Mouse (Mus musculus) heart, embryonic 12.5 days (tissue): ENCODE measurements at regions not wholly inside any gene's neighbourhood (a gene's known extent, or its start where the extent isn't known, plus 50 kb on each side); places are given as distances from the start of the nearest gene placed in this dataset.
"Not testable (repeated sequence)": the region's sequence is repeated elsewhere in the genome, so short reads cannot be mapped to it uniquely, and the experiment has no call there.

Experiments
- ATAC-seq: fragments of 200-750 bp; cut with Nextera tagmentation; 2 replicates; pipeline ENCODE4 v1.8.0; 2017; ENCODE audit warnings: moderate TSS enrichment, moderate library complexity; ENCODE audit not compliant: insufficient number of reproducible peaks, low FRiP score
- H3K27ac ChIP-seq: fragments of 300-500 bp; sonication (generic); 2 replicates; pipeline ENCODE4 v1.5.1; 2016; ENCODE audit warnings: mild to moderate bottlenecking, moderate library complexity; ENCODE audit not compliant: poor library complexity, severe bottlenecking
- H3K27me3 ChIP-seq: fragments of 300-500 bp; sonication (generic); replicated peaks from 2 replicates; pipeline ENCODE4 v1.6.1; 2016; ENCODE audit warnings: mild to moderate bottlenecking, moderate library complexity
- H3K36me3 ChIP-seq: fragments of 300-500 bp; sonication (generic); 2 replicates; pipeline ENCODE4 v1.6.1; 2016; ENCODE audit warnings: mild to moderate bottlenecking, moderate library complexity
- H3K4me1 ChIP-seq: fragments of 300-500 bp; sonication (generic); replicated peaks from 2 replicates; pipeline ENCODE4 v1.6.1; 2016; ENCODE audit warnings: mild to moderate bottlenecking
- H3K4me2 ChIP-seq: fragments of 300-500 bp; sonication (generic); 2 replicates; pipeline ENCODE4 v1.6.1; 2016; ENCODE audit warnings: mild to moderate bottlenecking, moderate library complexity
- H3K4me3 ChIP-seq: fragments of 300-500 bp; sonication (generic); 2 replicates; pipeline ENCODE4 v1.5.1; 2016; ENCODE audit warnings: mild to moderate bottlenecking
- H3K9ac ChIP-seq: fragments of 300-500 bp; sonication (generic); 2 replicates; pipeline ENCODE4 v1.6.1; 2016; ENCODE audit warnings: mild to moderate bottlenecking, moderate library complexity
- H3K9me3 ChIP-seq: fragments of 300-500 bp; sonication (generic); replicated peaks from 2 replicates; pipeline ENCODE4 v1.6.1; 2016; ENCODE audit warnings: mild to moderate bottlenecking, moderate library complexity
- WGBS: fragments of 180-500 bp; shearing (Covaris S2); methylation state at CpG from one replicate; pipeline ENCODE4 v1.1.7; 2016; 5-methylcytosine and 5-hydroxymethylcytosine counted together

- H3K27me3 ChIP-seq = no peaks in the 10 kb centered on the region
- ATAC-seq = peak; percentile 99
- peak overlapping the region; percentile 22 for H3K4me3 ChIP-seq
- peak overlapping the region; percentile 48; the same call in 1 of the 2 replicates for H3K9ac ChIP-seq
- no peaks in the 10 kb centered on the region for H3K36me3 ChIP-seq
- H3K9me3 ChIP-seq = no peaks in the 10 kb centered on the region
- 11% methylated on average over 12 of the region's 12 CpGs for WGBS
- no peaks in the 10 kb centered on the region for H3K4me1 ChIP-seq
- H3K27ac ChIP-seq = peak overlapping the region; percentile 90
- H3K4me2 ChIP-seq = peak overlapping the region; percentile 50
Observed at GRCm38 (mm10) chr13:4771120-4772075, 162.4 kb upstream of the Akr1e1 start.

GRCm38 (mm10) chr13:4759965-4760364 is 151.0 kb upstream of the Akr1e1 start:
- H3K9ac ChIP-seq = no peak overlapping the region
- ATAC-seq = no peak
- 52% methylated on average over 3 of the region's 3 CpGs for WGBS
- no peak overlapping the region for H3K27ac ChIP-seq
- H3K4me3 ChIP-seq = no peak overlapping the region
- H3K27me3 ChIP-seq = no peaks in the 10 kb centered on the region
- no peaks in the 10 kb centered on the region for H3K4me1 ChIP-seq
- no peaks in the 10 kb centered on the region for H3K36me3 ChIP-seq
- no peak overlapping the region for H3K4me2 ChIP-seq
- H3K9me3 ChIP-seq = no peaks in the 10 kb centered on the region

GRCm38 (mm10) chr13:4756529-4756928 is 147.6 kb upstream of the Akr1e1 start:
- Histone ChIP-seq H3K4me2 (no peak overlapping the region), H3K36me3 (no peaks in the 10 kb centered on the region), H3K9ac (no peak overlapping the region), H3K27ac (no peak overlapping the region), H3K9me3 (no peaks in the 10 kb centered on the region), H3K27me3 (no peaks in the 10 kb centered on the region), H3K4me3 (no peak overlapping the region), H3K4me1 (no peaks in the 10 kb centered on the region)
- no peak for ATAC-seq

GRCm38 (mm10) chr13:4742930-4743329 is 134.0 kb upstream of the Akr1e1 start:
- Histone ChIP-seq H3K27me3 (no peaks in the 10 kb centered on the region), H3K4me2 (no peak overlapping the region)

GRCm38 (mm10) chr13:4716299-4716698 is 107.3 kb upstream of the Akr1e1 start:
- not testable (repeated sequence) for H3K27me3 ChIP-seq, H3K27ac ChIP-seq, H3K9me3 ChIP-seq, H3K4me2 ChIP-seq, H3K9ac ChIP-seq, H3K36me3 ChIP-seq, H3K4me3 ChIP-seq, ATAC-seq, H3K4me1 ChIP-seq
- 63% methylated on average over 2 of the region's 2 CpGs for WGBS

More at GRCm38 (mm10) chr13:4742930-4743329, 134.0 kb upstream of the Akr1e1 start:
- ATAC-seq = no peak
- H3K36me3 ChIP-seq = no peaks in the 10 kb centered on the region
- no peak overlapping the region for H3K27ac ChIP-seq
- whole genome bisulfite sequencing = 53% methylated on average over 2 of the region's 2 CpGs
- no peak overlapping the region for H3K9ac ChIP-seq
- no peaks in the 10 kb centered on the region for H3K9me3 ChIP-seq
- no peak overlapping the region for H3K4me3 ChIP-seq
- H3K4me1 ChIP-seq = no peaks in the 10 kb centered on the region

- Histone ChIP-seq H3K27ac (no peak overlapping the region), H3K4me1 (no peaks in the 10 kb centered on the region), H3K9ac (no peak overlapping the region), H3K36me3 (no peaks in the 10 kb centered on the region), H3K4me3 (no peak overlapping the region), H3K27me3 (no peaks in the 10 kb centered on the region), H3K9me3 (no peaks in the 10 kb centered on the region), H3K4me2 (no peak overlapping the region)
- ATAC-seq = no peak
- WGBS = 89% methylated on average over 1 of the region's 1 CpGs
Observed at GRCm38 (mm10) chr13:4714724-4715123, 105.8 kb upstream of the Akr1e1 start.

- ATAC-seq = no peak
Observed at GRCm38 (mm10) chr13:4712698-4713097, 103.7 kb upstream of the Akr1e1 start.

GRCm38 (mm10) chr13:4699591-4699990 is 90.6 kb upstream of the Akr1e1 start:
- H3K4me2 ChIP-seq, H3K9me3 ChIP-seq, H3K36me3 ChIP-seq, H3K9ac ChIP-seq, ATAC-seq, H3K27ac ChIP-seq, H3K4me1 ChIP-seq, H3K27me3 ChIP-seq, H3K4me3 ChIP-seq: not testable (repeated sequence)
- 59% methylated on average over 2 of the region's 2 CpGs for WGBS

More at GRCm38 (mm10) chr13:4712698-4713097, 103.7 kb upstream of the Akr1e1 start:
- whole genome bisulfite sequencing = 71% methylated on average over 3 of the region's 3 CpGs
- H3K27me3 ChIP-seq = no peaks in the 10 kb centered on the region
- H3K4me3 ChIP-seq = no peak overlapping the region
- H3K9ac ChIP-seq = no peak overlapping the region
- no peak overlapping the region for H3K27ac ChIP-seq
- H3K9me3 ChIP-seq = no peaks in the 10 kb centered on the region
- H3K36me3 ChIP-seq = no peaks in the 10 kb centered on the region
- no peak overlapping the region for H3K4me2 ChIP-seq
- no peaks in the 10 kb centered on the region for H3K4me1 ChIP-seq

- no peaks in the 10 kb centered on the region for H3K36me3 ChIP-seq
- H3K4me3 ChIP-seq = no peak overlapping the region
- no peaks in the 10 kb centered on the region for H3K27me3 ChIP-seq
- WGBS = 31% methylated on average over 11 of the region's 11 CpGs
- no peak overlapping the region for H3K27ac ChIP-seq
- no peak overlapping the region for H3K9ac ChIP-seq
- ATAC-seq = no peak
- no peaks in the 10 kb centered on the region for H3K9me3 ChIP-seq
- H3K4me2 ChIP-seq = no peak overlapping the region
- no peaks in the 10 kb centered on the region for H3K4me1 ChIP-seq
Observed at GRCm38 (mm10) chr13:4666375-4667140, 57.6 kb upstream of the Akr1e1 start.

GRCm38 (mm10) chr13:4663390-4663789 is 54.4 kb upstream of the Akr1e1 start:
- H3K4me2 ChIP-seq = no peak overlapping the region
- no peaks in the 10 kb centered on the region for H3K27me3 ChIP-seq
- no peak overlapping the region for H3K27ac ChIP-seq
- no peaks in the 10 kb centered on the region for H3K36me3 ChIP-seq
- WGBS = 51% methylated on average over 3 of the region's 3 CpGs
- H3K9me3 ChIP-seq = no peaks in the 10 kb centered on the region
- no peaks in the 10 kb centered on the region for H3K4me1 ChIP-seq
- H3K9ac ChIP-seq = no peak overlapping the region
- no peak overlapping the region for H3K4me3 ChIP-seq
- no peak for ATAC-seq

GRCm38 (mm10) chr13:4662336-4663101 is 53.5 kb upstream of the Akr1e1 start:
- Histone ChIP-seq H3K36me3 (no peaks in the 10 kb centered on the region), H3K9me3 (no peaks in the 10 kb centered on the region), H3K4me2 (0 out of 2 replicates have a peak overlapping the region, but pooled peaks have one; percentile 10), H3K9ac (no peak overlapping the region), H3K4me1 (no peaks in the 10 kb centered on the region), H3K27ac (no peak overlapping the region), H3K4me3 (no peak overlapping the region), H3K27me3 (no peaks in the 10 kb centered on the region)
- WGBS = 43% methylated on average over 13 of the region's 13 CpGs
- ATAC-seq = no peak
